Mouse (Mus musculus): ENCODE measurements around the gene Ugt3a1. TPM values are rescaled to one million over a fixed set of nuclear protein-coding genes. Genes with fewer than 3 reads are reported as not detected.

The Ugt3a1 gene
- polyA plus RNA-seq, 1 experiment from 2014 or later, result not detected

DNA sequence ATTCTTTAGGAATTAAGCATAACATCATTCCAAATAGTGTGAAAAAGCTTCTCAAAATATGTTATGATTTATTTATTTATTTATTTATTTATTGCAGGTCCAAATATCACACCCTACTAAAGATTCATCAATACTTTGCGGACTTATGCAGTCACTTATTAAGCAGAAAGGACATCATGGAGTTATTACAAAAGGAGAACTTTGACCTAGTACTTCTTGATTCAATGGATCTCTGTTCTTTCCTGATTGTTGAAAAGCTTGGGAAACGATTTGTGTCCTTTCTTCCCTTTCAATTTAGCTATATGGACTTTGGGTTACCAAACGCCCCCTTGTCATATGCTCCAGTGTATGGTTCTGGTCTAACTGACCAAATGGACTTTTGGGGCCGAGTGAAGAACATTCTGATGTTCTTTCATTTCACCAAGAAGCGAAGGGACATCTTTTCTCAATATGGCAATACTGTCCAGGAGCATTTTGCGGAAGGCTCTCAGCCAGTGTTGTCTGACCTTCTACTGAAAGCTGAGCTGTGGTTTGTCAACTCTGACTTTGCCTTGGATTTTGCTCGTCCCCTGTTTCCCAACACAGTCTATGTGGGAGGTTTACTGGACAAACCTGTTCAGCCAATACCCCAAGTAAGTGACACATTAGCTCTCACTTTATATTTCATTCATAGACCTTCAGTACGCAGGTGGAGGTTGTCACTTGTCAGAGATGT, 29.4 kb downstream of the Ugt3a1 start:
- H3K4me1 ChIP-seq (ENCODE audit: control insufficient read depth, insufficient read depth, low read depth, low read length), result no peaks in the 10 kb centered on the region
- no peak overlapping the region for H3K4me2 ChIP-seq (ENCODE audit: low read length)
- WGBS, result 84% methylated on average over 8 of the region's 8 CpGs
- H3K36me3 ChIP-seq (ENCODE audit: control insufficient read depth, insufficient read depth, low read length), result no peaks in the 10 kb centered on the region
- ATAC-seq, result 0 out of 2 replicates have a peak, but pooled peaks have one; percentile 6
- no peaks in the 10 kb centered on the region for H3K27me3 ChIP-seq (replicated peaks; ENCODE audit: control insufficient read depth, insufficient read depth, low read length)
- H3K4me3 ChIP-seq (ENCODE audit: low read length), result no peak overlapping the region
- H3K27ac ChIP-seq (ENCODE audit: low read depth, low read length), result no peak overlapping the region
- H3K9me3 ChIP-seq (ENCODE audit: control insufficient read depth, low read length), result no peaks in the 10 kb centered on the region; the same call in 1 of the 2 replicates
- H3K9ac ChIP-seq (ENCODE audit: low read depth, low read length), result no peak overlapping the region

DNA sequence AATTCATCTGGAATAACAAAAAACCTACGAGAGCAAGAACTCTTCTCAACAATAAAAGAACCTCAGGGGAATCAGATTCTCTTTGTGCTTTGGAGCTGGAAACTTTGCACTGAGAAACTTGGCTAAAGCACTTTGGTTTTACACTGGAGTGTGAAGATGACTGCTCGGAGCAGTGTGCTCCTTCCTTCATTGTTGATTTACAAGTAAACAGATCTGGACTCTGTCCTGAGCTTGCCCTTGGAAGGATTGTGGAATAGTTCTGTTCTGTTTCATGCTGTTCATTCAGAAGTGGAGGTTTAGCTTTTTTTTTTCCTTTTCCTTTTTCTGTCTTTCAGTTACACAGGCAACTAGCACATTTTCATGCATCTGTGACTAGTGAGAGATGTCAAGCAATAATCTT, 57.9 kb downstream of the Ugt3a1 start:
- H3K27me3 ChIP-seq (replicated peaks; ENCODE audit: control insufficient read depth, insufficient read depth, low read length), result no peaks in the 10 kb centered on the region
- no peaks in the 10 kb centered on the region for H3K9me3 ChIP-seq (ENCODE audit: control insufficient read depth, low read length)
- H3K9ac ChIP-seq (ENCODE audit: low read depth, low read length), result no peak overlapping the region
- no peak overlapping the region for H3K4me3 ChIP-seq (ENCODE audit: low read length)
- H3K4me1 ChIP-seq (ENCODE audit: control insufficient read depth, insufficient read depth, low read depth, low read length), result no peaks in the 10 kb centered on the region
- WGBS, result 79% methylated on average over 2 of the region's 2 CpGs
- no peak overlapping the region for H3K27ac ChIP-seq (ENCODE audit: low read depth, low read length)
- H3K36me3 ChIP-seq (ENCODE audit: control insufficient read depth, insufficient read depth, low read length), result no peaks in the 10 kb centered on the region
- no peak overlapping the region for H3K4me2 ChIP-seq (ENCODE audit: low read length)
- ATAC-seq, result no peak

DNA sequence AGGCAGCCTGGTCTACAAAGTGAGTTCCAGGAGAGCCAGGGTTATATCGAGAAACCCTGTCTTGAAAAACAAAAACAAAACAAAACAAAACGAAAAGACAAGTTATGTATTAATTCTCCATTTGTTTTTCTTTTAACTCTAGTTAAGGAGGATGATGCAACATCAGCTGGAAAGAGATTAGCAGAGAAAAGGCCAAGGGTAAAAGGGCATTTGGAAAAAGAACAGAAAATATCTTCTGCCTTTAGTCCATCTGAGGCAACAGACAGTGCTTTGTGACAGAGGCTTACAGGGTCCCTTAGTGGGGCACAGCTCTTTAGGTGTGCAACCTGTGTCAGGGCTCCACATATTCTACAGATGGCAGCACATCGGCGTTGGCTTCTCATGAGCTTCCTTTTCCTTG, 58.7 kb downstream of the Ugt3a1 start, which contains the start of gene Ugt3a2:
Gene Ugt3a2 (plus strand): TSS at position 210 of the 400 bp plus-strand sequence.
- no peaks in the 10 kb centered on the region for H3K9me3 ChIP-seq (ENCODE audit: control insufficient read depth, low read length)
- no peak within 1 kb of the TSS for H3K4me3 ChIP-seq (ENCODE audit: low read length)
- no peaks in the 10 kb centered on the region for H3K4me1 ChIP-seq (ENCODE audit: control insufficient read depth, insufficient read depth, low read depth, low read length)
- no peak for ATAC-seq
- H3K27ac ChIP-seq (ENCODE audit: low read depth, low read length), result no peak within 1 kb of the TSS
- H3K36me3 ChIP-seq (ENCODE audit: control insufficient read depth, insufficient read depth, low read length), result no peaks in the 10 kb centered on the region
- H3K4me2 ChIP-seq (ENCODE audit: low read length), result no peak within 1 kb of the TSS
- H3K27me3 ChIP-seq (replicated peaks; ENCODE audit: control insufficient read depth, insufficient read depth, low read length), result no peaks in the 10 kb centered on the region
- no peak within 1 kb of the TSS for H3K9ac ChIP-seq (ENCODE audit: low read depth, low read length)
- WGBS, result 88% methylated on average over 4 of the region's 4 CpGs

DNA sequence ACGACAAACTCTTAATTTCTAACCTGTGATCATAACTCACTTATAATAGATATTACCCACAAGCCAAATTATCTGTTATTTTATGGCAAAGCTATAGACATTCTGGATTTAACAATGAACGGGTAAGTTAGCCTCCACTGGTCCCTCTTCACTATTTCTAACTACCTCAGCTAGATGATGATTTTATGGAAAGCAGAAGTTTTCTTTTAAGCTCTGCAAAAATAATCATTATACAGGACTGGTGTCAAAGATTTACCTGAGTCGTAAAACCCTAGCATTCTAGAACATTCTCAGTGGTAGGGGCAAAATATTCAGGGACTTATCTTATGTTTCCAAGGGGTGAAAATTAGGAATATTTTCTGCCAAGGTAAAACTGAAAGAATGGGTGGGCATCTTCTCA, 59.9 kb downstream of the Ugt3a1 start:
- no peak overlapping the region for H3K9ac ChIP-seq (ENCODE audit: low read depth, low read length)
- 87% methylated on average over 3 of the region's 3 CpGs for WGBS
- H3K36me3 ChIP-seq (ENCODE audit: control insufficient read depth, insufficient read depth, low read length), result no peaks in the 10 kb centered on the region
- H3K4me1 ChIP-seq (ENCODE audit: control insufficient read depth, insufficient read depth, low read depth, low read length), result no peaks in the 10 kb centered on the region
- no peak for ATAC-seq
- H3K4me2 ChIP-seq (ENCODE audit: low read length), result no peak overlapping the region
- H3K9me3 ChIP-seq (ENCODE audit: control insufficient read depth, low read length), result no peaks in the 10 kb centered on the region
- H3K27me3 ChIP-seq (replicated peaks; ENCODE audit: control insufficient read depth, insufficient read depth, low read length), result no peaks in the 10 kb centered on the region
- no peak overlapping the region for H3K4me3 ChIP-seq (ENCODE audit: low read length)
- H3K27ac ChIP-seq (ENCODE audit: low read depth, low read length), result no peak overlapping the region

DNA sequence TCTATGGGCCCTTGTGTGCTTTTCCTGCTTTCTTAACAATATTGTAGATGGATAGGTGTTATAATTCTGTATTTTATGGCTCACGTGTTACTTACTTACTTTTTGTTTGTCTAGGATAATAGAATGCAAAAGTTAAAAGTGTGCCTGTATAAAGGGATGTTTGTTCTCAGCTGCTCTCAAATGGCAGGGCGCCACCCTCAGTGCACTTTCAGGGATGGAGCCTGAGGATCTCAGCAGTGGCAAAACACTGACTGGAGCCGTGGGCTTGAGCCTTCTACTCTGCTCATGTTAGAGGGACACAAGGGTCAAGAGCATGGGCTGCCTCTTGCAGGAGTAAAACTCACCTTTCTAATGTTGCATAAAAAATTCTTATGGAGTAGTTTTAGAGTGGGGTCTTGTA, 60.3 kb downstream of the Ugt3a1 start:
- no peak overlapping the region for H3K9ac ChIP-seq (ENCODE audit: low read depth, low read length)
- no peaks in the 10 kb centered on the region for H3K36me3 ChIP-seq (ENCODE audit: control insufficient read depth, insufficient read depth, low read length)
- H3K4me2 ChIP-seq (ENCODE audit: low read length), result no peak overlapping the region
- no peaks in the 10 kb centered on the region for H3K9me3 ChIP-seq (ENCODE audit: control insufficient read depth, low read length)
- no peaks in the 10 kb centered on the region for H3K4me1 ChIP-seq (ENCODE audit: control insufficient read depth, insufficient read depth, low read depth, low read length)
- H3K4me3 ChIP-seq (ENCODE audit: low read length), result no peak overlapping the region
- no peak overlapping the region for H3K27ac ChIP-seq (ENCODE audit: low read depth, low read length)
- H3K27me3 ChIP-seq (replicated peaks; ENCODE audit: control insufficient read depth, insufficient read depth, low read length), result no peaks in the 10 kb centered on the region
- ATAC-seq, result no peak
- WGBS, result 73% methylated on average over 3 of the region's 3 CpGs

DNA sequence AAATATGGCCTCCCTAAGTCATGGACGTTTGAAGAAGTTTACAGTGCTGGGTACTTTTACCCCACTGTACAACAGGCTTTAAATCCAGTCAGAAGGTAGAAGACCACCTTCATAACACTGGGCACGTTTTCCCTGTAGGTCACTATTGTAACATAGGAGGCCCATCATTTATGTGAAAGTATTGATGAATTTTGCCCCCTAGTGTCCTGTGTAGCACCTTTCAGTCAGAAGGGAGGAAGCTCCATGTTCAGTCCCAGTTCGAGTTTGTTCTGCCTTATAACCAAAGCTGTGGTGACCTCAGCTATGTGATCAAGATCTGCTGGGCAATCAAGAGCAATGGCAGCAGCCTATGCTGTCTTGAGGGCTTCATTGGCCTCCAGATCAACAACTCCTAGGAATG, 72.1 kb downstream of the Ugt3a1 start:
- Histone ChIP-seq H3K9me3 (ENCODE audit: control insufficient read depth, low read length) (no peaks in the 10 kb centered on the region), H3K4me2 (ENCODE audit: low read length) (no peak overlapping the region), H3K27me3 (replicated peaks; ENCODE audit: control insufficient read depth, insufficient read depth, low read length) (no peaks in the 10 kb centered on the region), H3K9ac (ENCODE audit: low read depth, low read length) (no peak overlapping the region), H3K4me1 (ENCODE audit: control insufficient read depth, insufficient read depth, low read depth, low read length) (no peaks in the 10 kb centered on the region), H3K27ac (ENCODE audit: low read depth, low read length) (no peak overlapping the region), H3K4me3 (ENCODE audit: low read length) (no peak overlapping the region), H3K36me3 (ENCODE audit: control insufficient read depth, insufficient read depth, low read length) (no peaks in the 10 kb centered on the region)
- 73% methylated on average over 3 of the region's 3 CpGs for WGBS
- ATAC-seq, result no peak

DNA sequence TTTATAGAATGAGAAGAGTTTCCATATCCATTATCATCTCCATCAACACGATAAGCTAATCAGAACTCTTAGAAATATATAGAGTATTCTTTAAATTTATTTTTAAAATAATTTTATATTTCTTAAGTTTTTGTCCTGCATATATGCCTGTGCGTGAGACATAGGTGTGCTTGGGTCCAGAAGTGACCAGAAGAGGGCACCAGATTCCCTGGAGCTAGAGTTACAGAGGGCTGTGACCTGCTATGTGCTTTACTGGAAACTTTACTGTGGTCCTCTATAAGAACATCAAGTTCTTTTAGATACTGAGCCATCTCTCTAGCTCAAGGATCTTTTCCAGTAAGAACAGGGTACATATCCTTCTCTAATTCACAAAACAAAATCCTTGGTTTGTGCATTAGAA, 86.1 kb downstream of the Ugt3a1 start:
- H3K9me3 ChIP-seq (ENCODE audit: control insufficient read depth, low read length), result no peaks in the 10 kb centered on the region
- WGBS, result 73% methylated on average over 2 of the region's 2 CpGs

More for the DNA sequence above, 86.1 kb downstream of the Ugt3a1 start:
- no peaks in the 10 kb centered on the region for H3K27me3 ChIP-seq (replicated peaks; ENCODE audit: control insufficient read depth, insufficient read depth, low read length)
- H3K4me1 ChIP-seq (ENCODE audit: control insufficient read depth, insufficient read depth, low read depth, low read length), result no peaks in the 10 kb centered on the region
- H3K27ac ChIP-seq (ENCODE audit: low read depth, low read length), result no peak overlapping the region
- no peak overlapping the region for H3K4me2 ChIP-seq (ENCODE audit: low read length)
- ATAC-seq, result no peak
- H3K9ac ChIP-seq (ENCODE audit: low read depth, low read length), result no peak overlapping the region
- H3K4me3 ChIP-seq (ENCODE audit: low read length), result no peak overlapping the region
- H3K36me3 ChIP-seq (ENCODE audit: control insufficient read depth, insufficient read depth, low read length), result no peaks in the 10 kb centered on the region

Other genes starting within 250 kb of the Ugt3a1 start
- gene Nadk2, start 205.6 kb upstream of the Ugt3a1 start, polyA plus RNA-seq (2015; fragmentation: Nextera tagmentation; extraction: Ambion mirVana), result 27.1 and 31.7 TPM in 2 replicates
- gene Lmbrd2, start 136.3 kb upstream of the Ugt3a1 start, polyA plus RNA-seq (2015; fragmentation: Nextera tagmentation; extraction: Ambion mirVana), result 3.1 and 3.9 TPM in 2 replicates
- gene Skp2, start 121.5 kb upstream of the Ugt3a1 start, polyA plus RNA-seq (2015; fragmentation: Nextera tagmentation; extraction: Ambion mirVana), result 17.9 and 19.2 TPM in 2 replicates
- not detected in 2 replicates for gene Ugt3a2, start 58.7 kb downstream of the Ugt3a1 start, polyA plus RNA-seq (2015; fragmentation: Nextera tagmentation; extraction: Ambion mirVana)
- gene Capsl, start 159.1 kb downstream of the Ugt3a1 start, polyA plus RNA-seq (2015; fragmentation: Nextera tagmentation; extraction: Ambion mirVana), result 5.9 TPM in 2 replicates